Mouse (Mus musculus): ENCODE results near the gene Cebpg.

Cebpg gene

DNA sequence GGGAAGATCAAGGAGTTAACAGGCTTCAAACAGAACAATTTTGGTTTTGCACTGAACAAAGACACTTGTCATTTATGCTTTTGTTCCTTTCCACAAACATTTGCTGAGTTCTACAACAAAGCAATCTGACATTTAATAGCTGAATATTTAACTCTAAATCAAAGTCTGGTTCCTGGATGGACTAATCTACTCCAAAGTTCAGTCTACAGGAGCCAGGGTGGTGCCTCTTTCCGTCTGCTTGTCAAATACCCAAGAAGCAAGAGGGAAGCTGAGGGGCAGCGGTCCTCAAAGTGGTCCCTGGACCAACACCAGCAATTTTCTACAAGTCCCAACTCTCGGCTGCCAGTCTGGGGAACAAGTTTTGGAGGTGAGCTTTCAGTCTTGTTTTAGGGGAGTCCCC, 3.2 kb downstream of the Cebpg start:
- DNase-seq = peak in 1 of 2 experiments; percentile 28

DNA sequence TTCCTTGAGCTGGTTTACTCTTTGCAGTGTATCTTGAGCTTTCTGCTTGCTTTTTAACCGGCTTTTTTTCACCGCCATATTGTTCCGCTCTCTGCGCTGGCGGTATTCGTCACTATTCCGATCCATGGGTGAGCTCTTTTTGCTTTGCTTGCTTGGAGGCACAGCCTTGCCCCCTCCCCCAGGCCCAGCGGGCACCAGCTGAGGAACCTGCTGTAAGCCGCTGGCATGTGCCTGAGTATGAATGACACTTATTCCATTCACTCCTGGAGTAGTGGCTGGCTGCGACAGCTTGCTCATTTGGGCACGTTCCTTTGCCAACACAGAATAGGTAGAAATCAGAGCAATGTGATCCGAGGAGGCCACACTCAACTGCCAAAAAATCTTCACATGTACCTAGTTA, 5.8 kb downstream of the Cebpg start:
- DNase-seq = no peak

DNA sequence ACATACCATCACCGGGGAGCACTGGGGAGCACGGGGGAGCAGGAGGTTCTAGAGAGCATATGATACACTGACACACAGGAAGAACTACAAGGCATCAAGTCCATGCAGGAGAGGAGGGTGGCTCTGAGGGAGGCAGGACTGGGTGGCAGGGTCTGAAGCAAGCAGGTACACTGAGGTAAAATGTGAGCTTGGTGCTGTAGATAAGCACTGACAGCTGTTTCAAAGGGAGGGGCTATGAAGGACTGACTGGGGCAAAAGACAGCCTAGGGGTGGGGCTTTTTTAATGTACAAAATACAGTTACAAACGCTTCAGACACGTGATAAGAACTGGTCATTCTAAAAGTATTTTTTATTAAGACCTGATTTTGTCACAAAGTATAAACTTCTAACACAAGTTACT, 10.3 kb downstream of the Cebpg start:
- DNase-seq = no peak

DNA sequence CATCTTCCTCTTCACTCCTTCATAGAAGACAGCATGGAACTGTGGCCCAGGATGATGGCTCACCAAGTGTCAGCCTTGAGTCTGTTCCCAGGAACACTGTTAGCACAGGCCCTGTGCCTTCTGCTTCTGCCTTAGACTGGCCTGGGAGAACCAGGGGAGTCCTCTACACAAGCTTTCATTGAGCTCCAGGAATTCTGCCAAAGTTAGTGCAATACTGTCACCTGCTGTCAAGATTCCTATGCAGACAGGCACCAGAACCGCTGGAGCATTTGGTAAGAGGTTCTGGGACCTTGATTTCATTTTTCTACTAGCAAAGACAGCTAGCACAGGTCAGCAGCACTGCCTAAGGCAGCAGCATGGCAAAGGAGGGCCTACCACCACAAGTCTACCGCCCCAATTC, 11.7 kb downstream of the Cebpg start:
- DNase-seq = no peak

DNA sequence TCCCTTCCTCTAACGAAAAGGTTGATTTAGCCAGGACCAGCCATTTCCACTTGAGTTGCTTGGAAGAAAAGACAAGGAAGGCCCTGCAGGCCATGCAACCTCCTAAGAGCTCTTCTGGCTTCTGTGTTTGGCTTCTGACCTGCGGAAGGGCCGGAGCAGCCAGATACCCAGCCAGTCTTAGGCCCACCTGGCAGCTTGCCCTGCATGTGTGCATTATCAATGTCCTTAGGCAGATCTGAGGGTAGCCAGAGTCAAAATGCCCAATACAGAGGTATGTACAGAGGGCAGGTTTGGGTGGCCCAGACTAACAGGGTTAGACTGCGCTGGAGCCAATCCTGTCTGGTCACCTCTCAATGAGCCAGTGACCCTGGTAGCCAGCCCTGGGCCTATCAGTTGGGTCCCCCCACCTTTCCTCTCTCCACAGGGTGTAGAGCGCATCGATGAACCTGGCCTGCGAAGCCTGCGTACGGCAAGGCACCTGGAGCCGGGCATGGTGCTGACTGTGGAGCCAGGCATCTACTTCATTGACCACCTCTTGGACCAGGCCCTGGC, 13.0 kb downstream of the Cebpg start:
- DNase-seq = no peak

DNA sequence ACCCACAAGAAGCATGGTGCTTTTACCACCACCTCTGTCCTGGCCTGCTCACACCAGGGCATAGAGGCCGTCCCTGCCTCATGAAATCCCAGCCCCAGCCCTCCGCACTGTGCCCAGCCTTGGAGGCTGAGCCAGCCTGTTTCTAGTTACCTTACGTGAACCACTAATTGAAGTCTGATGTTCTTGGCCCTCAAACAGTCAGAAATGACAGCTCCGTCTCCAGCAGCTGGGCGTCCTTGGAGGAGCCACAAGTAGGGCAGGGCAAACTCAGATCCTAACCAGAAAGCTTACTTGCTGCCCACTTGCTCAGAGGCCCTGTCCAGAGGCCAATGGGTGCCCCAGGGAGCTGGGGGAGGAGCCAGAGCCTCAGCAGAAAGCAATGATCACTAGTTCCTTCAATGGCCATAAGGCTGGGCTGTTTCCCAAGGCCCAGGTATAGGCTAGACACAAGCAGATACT, 13.6 kb downstream of the Cebpg start:
- DNase-seq = peak; percentile 44 to 50

DNA sequence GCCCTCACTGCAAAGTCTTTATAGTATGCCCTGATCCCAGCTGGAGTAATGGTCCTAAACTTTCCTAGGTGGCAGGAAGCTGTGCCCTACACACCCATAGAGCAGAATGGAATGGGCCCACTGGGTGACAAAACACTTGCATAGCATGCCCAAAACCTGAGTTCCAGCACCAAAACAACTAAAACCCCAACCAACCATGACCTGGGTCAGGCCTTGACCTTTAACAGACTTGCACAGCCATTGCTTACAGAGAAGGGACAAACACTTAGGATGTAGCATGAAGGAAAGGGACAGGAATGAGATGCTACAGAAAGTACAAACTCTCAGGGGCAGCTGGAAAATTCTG, 14.2 kb downstream of the Cebpg start:
- DNase-seq = no peak

DNA sequence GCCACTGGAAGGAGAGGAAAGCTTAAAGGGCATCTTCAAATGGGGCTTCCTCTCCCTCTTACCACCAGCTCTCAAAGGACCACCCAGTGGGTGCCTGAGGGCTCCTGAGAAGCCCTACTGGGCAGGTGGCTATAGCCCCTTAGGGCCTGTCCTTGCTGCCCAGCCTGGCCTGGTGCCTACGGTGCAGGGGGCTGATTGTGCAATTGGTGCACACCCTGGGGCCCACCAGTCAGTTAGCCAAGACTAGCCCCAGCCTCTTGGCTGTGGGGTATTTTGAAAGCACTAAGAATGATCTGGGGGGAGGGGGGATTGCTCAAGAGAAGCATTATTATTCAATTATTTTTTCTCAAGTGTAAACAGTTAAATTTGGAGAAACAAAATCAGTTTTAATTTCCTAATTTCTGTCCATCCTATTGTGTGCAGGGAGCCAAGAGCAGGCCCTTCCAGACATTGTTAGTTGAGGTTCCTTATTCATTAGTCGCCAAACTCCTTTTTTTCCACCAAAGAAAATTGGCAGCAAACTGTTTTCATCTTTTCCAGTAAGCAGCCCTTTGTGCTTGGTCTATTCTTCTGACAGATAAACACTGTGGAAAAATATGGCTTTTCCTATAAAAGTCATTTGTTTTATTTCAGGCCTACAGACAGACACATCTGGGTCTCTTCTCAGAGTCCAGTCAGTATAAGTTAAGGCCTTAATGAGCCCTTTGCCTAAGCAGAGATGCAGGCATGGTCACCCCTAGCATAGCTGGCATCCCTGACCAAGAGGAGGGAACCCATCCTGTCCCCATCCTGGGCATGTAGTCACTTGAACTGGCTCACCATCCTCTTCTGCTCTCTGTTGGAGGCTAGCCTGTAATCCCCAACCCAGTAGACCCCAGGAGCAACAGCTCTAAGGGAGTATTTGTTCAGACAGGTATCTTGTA, 14.8 kb downstream of the Cebpg start:
- DNase-seq = no peak

DNA sequence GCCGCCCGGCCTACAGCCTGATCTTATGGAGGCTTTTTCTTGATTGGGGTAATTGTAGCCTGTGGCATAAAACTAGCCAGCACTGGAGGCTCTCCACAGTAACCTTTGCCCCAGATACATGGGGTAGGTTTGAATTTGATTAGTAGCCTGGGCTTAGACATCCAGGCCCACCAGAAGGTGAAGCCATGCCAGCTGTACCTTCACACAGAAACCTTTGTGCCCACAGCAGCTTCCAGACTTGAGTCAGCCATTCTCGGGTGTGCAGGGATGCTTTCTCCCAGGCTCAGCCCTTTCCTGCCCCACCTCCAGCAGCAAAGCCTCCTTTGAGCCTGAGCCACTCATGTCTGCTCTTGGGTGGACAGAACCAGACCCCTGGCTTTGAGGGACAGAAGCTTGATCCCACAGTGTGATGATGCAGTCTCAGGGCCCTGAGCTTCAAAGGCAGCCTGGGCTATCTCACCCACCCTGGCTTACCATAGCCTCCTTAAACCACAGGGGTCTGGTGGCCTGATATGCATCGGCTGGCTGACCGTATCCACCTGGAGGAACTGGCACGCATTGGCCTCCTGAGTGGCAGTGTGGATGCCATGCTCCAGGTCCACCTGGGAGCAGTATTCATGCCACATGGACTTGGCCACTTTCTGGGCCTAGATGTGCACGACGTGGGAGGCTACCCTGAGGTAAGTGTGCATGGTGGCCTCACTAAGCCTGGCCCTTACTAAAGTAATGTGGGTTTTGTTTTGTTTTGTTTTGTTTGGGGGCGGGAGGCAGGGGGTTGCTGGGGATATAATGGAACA, 16.0 kb downstream of the Cebpg start:
- DNase-seq = peak in 1 of 2 experiments; percentile 27

DNA sequence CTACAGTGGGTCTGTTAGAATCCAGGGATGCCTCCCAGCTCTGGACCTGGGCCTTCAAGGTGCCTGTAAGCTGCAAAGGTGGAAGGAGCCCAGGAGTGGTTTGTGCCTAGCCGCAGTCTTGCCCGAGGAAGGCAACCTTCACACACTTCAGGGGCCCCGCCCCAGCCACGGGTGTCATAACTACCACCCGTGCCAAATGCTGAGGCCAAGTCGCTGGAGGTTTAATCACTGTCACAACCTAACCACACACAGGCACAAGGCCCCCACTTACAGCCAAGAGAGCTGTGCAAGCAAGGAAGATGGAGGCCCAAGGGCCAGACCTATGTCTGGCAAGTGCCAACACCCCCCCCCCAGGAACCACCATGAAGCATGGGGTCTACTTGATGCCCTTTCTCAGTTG, 19.0 kb downstream of the Cebpg start:
- DNase-seq = no peak

DNA sequence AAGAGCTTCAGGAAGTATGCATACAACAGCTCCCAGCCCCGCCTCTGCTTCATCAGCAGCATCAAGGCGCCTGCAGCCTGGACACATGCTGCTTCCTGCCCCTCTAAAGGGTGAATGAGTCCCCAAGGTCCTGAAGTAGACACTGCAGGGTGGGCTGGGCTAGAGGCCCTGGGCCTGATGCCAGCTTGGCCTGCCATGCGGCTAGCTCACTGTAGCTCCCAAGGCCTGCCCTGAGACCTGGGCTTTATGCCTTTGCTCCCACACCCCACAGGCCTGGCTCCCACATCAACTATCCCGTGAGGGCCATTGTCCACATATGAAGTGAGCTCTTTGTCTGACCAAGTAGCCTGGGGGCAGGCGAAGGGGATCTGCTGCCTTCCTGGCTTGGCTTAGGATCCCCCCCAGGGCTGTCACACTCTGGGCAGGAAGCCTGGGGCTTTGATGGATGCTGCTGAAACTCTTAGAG, 20.1 kb downstream of the Cebpg start:
- DNase-seq = peak; percentile 29 to 59

DNA sequence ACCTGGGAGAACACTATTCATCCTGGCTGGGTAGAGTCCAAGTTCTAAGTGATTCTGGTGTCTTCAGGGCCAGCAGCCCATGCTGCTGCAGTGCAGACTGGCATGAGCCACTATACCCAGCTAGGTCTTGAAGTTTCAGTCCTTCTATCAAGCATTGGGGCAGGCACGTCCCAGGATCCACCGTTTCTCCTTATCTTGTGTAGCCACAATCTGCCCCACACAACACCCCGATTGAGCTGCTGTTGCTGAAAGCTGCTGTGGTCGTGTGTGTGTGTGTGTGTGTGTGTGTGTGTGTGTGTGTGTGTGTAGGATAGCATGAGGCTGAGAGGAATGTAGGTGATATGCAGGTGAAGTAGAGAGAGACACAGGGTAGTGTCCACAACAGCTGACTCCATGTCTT, 20.8 kb downstream of the Cebpg start:
- DNase-seq = no peak

DNA sequence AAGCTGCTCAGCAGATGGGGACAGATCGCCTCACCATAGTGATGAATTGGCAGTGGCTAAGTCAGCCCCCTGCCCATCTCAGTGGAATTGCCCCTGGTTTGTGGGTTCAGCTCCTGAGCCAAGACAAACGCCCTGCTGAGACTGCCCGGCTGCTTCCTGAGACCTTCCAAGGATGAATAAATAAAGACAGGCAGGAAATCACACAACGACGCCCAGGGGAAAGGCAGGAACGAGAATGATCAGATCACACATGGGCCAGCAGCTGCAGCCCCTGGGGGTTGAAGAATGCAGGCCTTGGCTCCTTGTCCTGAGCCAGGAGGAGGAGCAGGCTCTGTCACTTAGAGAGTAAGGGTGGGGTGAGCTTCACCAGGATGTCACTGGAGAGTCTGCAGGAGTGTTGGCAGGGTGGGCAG, 21.2 kb downstream of the Cebpg start:
- peak; percentile 55 to 57 for DNase-seq

DNA sequence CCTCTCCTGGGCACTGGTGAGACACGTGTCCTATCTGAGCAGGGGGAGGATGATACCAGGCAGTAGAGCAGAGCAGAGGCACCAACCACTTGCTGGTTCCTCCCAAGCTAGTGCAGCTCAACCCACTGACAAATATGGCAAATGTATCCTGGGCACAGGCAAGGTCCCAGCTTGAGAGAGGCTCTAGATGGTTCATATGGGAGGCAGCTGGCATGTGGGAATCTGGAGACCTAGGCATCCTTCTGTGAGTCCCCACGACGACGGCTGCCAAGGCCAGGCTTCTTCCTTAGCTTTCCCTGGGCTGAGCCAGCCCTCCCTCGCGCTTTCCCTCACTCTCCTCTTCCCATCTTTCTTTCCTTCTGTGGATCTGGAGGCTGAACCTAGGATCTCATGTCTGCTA, 25.8 kb downstream of the Cebpg start:
- DNase-seq = no peak

DNA sequence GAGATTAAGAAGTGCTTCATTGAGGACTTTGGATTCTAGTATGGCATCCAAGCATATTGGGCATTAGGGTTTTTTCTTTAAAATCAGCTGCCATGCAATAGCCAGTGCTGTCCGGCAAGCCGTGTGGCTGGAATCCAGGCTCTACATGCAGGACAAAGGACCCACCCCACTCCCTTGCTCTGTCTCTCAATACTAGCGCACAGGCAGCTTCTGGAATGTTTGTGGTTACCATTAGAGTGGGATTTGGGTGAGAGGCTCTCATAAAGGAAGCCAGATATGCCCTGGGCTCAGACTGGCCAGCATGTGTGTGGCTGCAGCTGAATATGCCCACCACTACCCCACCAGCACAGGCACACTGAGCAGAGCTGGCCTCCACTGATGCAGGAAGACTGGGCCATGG, 26.7 kb downstream of the Cebpg start:
- no peak for DNase-seq

DNA sequence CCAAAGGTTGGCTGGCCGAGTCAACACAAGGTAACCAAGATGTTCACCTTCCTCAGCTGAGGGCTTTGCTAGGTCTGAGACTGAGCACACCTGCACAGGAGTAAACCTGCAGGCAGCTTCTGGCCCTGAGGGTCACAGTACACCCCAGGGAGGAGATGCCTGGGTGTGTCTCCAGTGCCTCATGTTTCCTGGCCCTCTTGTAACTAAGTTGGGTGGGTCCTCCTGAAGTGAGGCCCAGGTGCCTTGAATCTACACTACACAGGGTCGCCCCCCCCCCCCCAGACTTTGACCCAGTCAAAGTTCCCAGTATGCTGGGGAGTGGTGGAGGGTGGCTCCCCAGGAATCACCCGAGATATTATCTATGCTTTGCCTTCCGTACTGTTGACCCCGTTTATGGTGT, 27.1 kb downstream of the Cebpg start:
- DNase-seq = no peak

DNA sequence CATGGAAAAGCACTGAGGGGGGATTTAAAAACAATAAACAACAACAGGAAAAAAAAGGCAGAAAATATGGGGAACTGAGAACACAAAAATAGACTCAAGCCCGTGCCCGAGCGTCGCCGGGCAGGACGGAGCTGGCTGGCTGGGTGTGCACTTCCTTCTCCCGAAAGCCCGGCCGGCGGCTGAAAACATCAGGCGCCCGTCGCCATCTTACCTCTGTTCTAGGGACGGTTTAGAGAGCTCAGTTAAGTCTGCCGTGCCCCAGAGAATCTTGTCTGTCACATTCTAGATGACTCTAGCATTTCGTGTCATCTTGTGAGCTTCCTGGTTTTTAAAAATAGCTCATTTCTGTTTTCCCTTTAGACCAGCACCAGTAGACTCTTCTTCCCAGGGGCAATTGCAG, 27.8 kb downstream of the Cebpg start:
- peak in 1 of 2 experiments; percentile 46 for DNase-seq

DNA sequence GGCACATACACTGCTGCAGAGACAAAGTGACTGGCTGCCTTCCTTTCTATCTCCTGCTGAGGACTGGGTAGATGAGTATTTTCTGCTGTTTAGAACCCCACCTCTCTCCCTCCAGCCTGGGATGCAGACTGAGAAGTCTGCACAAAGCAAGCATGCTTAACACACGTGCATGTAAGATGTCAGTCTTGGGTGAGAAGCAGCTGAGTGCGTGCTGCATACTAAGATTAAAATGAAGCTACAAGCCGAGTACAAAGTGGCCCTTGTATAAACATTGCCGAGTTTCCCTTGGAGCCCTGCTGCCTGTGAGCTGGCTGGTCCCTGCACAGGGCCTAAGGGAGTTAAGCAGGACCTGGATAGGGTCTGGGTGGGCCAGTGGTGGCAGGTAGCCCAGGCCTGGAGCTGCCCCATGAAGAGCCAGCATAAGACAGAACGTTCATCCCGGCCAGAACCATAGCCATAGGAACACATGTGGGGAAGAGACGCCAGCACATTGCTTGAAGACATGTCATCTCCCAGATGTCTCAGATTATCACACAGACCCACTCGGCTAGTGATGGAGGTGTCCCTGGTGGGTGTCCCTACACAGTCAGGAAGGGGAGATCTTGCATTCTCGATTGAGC, 28.5 kb downstream of the Cebpg start:
- no peak for DNase-seq

DNA sequence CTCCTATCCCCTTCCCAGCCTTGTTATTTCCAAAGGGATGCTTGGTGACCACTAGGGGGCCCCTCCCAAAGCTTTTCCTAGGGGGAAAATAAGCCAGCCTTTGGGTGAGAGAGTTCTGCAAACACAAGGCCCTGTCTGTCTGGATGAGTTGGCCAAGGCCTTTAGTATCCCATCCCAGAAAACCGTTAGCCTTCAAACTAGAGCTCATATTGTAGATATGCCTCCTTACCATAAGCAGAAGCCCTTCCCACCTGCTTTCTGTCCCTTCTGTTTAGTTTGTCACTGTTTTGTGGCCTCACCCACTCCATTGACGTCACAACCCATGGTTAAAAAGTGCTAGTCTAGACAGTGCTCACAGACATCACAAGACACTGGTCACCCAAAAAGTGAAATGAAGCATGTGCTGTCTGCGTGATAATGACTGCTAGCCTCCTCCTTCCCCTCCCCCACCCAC, 29.5 kb downstream of the Cebpg start:
- DNase-seq = peak; percentile 60 to 82

DNA sequence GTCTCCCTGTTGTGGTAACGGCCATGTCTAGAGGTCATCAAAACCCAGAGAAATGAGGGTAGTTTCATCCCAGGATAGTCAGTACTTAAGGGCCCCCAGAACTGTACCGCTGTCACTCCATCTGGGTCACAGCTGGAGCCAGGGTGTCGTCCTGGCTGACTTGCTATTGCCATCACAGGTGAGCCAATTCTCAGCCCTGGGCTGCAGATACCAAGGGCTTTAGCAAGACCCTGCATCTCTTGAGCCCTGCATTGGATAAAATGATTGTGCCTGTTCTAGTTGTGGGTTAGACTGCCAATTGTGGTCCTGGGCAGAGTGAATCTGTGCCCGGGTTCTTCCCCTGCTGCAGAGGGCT, 30.1 kb downstream of the Cebpg start:
- no peak for DNase-seq

DNA sequence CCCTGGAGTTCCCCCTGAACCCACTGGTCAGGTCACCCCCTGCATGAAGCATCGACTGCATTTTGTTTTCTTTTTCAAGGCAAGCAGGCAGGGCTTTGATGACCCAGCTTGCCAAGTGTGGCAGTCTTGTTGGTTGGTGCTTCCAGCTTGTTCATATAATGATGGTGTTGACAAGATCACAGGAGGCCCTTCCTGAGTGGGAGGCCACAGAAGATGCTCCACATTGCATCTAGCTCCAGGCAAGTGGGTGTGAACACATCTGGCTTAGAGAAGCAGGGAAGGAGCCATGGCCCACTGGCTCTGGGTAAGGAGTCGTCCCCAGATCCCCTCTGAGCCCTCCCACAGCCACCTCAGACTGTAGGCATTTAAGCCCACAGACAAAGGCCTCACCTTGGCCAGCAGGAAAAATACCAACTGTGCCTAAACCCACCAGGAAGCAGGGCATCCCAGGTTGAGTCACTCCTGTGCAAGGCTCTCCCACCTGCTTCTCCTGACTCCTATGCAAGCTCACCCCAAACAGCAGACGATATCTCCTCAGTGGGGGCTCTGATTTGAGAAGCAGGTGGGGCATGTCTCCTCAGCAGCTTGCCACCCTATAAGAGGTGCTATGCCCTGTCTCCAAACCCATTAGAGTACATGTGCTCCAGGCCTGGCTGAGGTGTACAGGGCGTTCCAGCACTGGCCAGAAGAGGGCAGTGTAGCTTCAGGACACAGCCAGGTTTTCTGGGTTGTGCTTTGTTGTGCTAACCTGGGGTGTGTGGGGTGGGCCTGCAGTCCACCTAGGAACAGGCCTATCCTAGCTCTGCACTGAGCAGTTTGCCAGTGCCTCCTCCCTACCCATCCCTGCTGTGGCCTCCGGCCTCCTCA, 30.7 kb downstream of the Cebpg start:
- DNase-seq = peak; percentile 70 to 91

DNA sequence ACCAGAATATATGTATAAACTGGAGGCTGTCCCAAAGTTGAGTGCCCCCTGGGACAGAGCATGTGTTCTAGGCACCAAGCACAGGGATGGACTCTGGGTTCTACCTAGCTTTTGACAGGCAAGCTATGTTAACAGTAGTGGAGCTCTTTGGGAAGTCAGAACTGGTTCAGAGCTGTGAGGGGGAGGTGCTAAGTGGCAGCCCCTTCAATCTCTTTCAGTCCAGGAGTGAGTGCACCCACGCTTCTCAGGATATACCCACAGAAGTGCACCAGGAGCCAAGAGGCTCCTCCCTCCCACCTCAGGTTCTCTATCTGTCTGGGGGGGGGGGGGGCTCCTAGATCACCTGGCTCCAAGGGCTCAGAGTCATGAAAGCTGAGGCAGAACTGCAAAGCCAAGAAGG, 31.9 kb downstream of the Cebpg start:
- DNase-seq = no peak

Measured in kidney, postnatal 36 days (tissue).